Mouse (Mus musculus) adipocyte (in vitro differentiated cells): ENCODE data around the gene Ctf2.
"Not testable (repeated sequence)": the region's sequence is repeated elsewhere in the genome, so short reads cannot be mapped to it uniquely, and the experiment has no call there.

Experiments used
- DNase-seq: peaks from one replicate; pipeline ENCODE4 v3.0.0-alpha.2; 2016; ENCODE audit warnings: low spot score

The Ctf2 gene

GRCm38 (mm10) chr7:127714816-127715215 lies 17.1 kb downstream of the Ctf2 start:
- DNase-seq: no peak

- DNase-seq: peak; percentile 64
Observed at GRCm38 (mm10) chr7:127712461-127713385, 19.2 kb downstream of the Ctf2 start, which contains the start of gene Ctf1. TSS of gene Ctf1 (plus strand) at chr7:127712736.

- DNase-seq: peak; percentile 30
Observed at GRCm38 (mm10) chr7:127711456-127711855, 20.5 kb downstream of the Ctf2 start.

GRCm38 (mm10) chr7:127711031-127711430 lies 20.9 kb downstream of the Ctf2 start:
- DNase-seq: no peak

GRCm38 (mm10) chr7:127709261-127709979 lies 22.5 kb downstream of the Ctf2 start:
- no peak for DNase-seq

GRCm38 (mm10) chr7:127708207-127709078 lies 23.5 kb downstream of the Ctf2 start, which contains the start of gene Bcl7c:
TSS of gene Bcl7c (minus strand) at chr7:127708933.
- peak; percentile 72 for DNase-seq

- DNase-seq: no peak
Observed at GRCm38 (mm10) chr7:127707957-127708206, 24.1 kb downstream of the Ctf2 start.

- DNase-seq: no peak
Observed at GRCm38 (mm10) chr7:127707045-127707956, 24.7 kb downstream of the Ctf2 start.

GRCm38 (mm10) chr7:127705706-127706105 lies 26.3 kb downstream of the Ctf2 start:
- DNase-seq: no peak

GRCm38 (mm10) chr7:127704598-127704997 lies 27.4 kb downstream of the Ctf2 start:
- DNase-seq: no peak

- DNase-seq: no peak
Observed at GRCm38 (mm10) chr7:127703561-127704178, 28.3 kb downstream of the Ctf2 start.

GRCm38 (mm10) chr7:127700712-127701331 lies 31.1 kb downstream of the Ctf2 start:
- DNase-seq: no peak

GRCm38 (mm10) chr7:127698986-127699385 lies 33.0 kb downstream of the Ctf2 start:
- no peak for DNase-seq

GRCm38 (mm10) chr7:127693730-127694129 lies 38.2 kb downstream of the Ctf2 start:
- not testable (repeated sequence) for DNase-seq

GRCm38 (mm10) chr7:127693290-127693689 lies 38.7 kb downstream of the Ctf2 start:
- DNase-seq: no peak

- DNase-seq: peak; percentile 89
Observed at GRCm38 (mm10) chr7:127691221-127691989, 40.6 kb downstream of the Ctf2 start.

GRCm38 (mm10) chr7:127689626-127690280 lies 42.2 kb downstream of the Ctf2 start:
- no peak for DNase-seq

GRCm38 (mm10) chr7:127688935-127689334 lies 43.0 kb downstream of the Ctf2 start:
- no peak for DNase-seq
